Mouse (Mus musculus) intestine, postnatal 0 days (tissue): ENCODE data around the gene Mapre3. TPM values are rescaled to one million over a fixed set of nuclear protein-coding genes. Genes with fewer than 3 reads are reported as not detected.
A peak's percentile ranks its signal among the peaks of the same experiment; 100 is the strongest.

Experiments used
- ATAC-seq: fragments of 200-750 bp; cut with Nextera tagmentation; 2 replicates; pipeline ENCODE4 v1.8.0; 2017; ENCODE audit warnings: mild to moderate bottlenecking, moderate TSS enrichment, moderate library complexity
- H3K27ac ChIP-seq: fragments of 300-500 bp; sonication (generic); 2 replicates; pipeline ENCODE4 v1.5.1; 2014; ENCODE audit warnings: mild to moderate bottlenecking, low read depth, low read length, moderate library complexity
- H3K27me3 ChIP-seq: fragments of 300-500 bp; sonication (generic); replicated peaks from 2 replicates; pipeline ENCODE4 v1.6.1; 2014; ENCODE audit warnings: low read length, mixed read lengths; ENCODE audit not compliant: control insufficient read depth, insufficient read depth
- H3K36me3 ChIP-seq: fragments of 300-500 bp; sonication (generic); 2 replicates; pipeline ENCODE4 v1.6.1; 2014; ENCODE audit warnings: mild to moderate bottlenecking, moderate library complexity; ENCODE audit not compliant: control insufficient read depth, insufficient read depth
- H3K4me1 ChIP-seq: fragments of 300-500 bp; sonication (generic); replicated peaks from 2 replicates; pipeline ENCODE4 v1.6.1; 2014; ENCODE audit warnings: antibody characterized with exemption, low read length, mixed read lengths; ENCODE audit not compliant: control insufficient read depth, insufficient read depth
- H3K4me2 ChIP-seq: fragments of 300-500 bp; sonication (generic); replicated peaks from 2 replicates; pipeline ENCODE4 v1.6.1; 2014; ENCODE audit warnings: low read depth, mild to moderate bottlenecking, moderate library complexity
- H3K4me3 ChIP-seq: fragments of 300-500 bp; sonication (generic); 2 replicates; pipeline ENCODE4 v1.5.1; 2014; ENCODE audit warnings: low read depth, low read length
- H3K9ac ChIP-seq: fragments of 300-500 bp; sonication (generic); 2 replicates; pipeline ENCODE4 v1.6.1; 2014; ENCODE audit warnings: mild to moderate bottlenecking, low read depth, low read length
- H3K9me3 ChIP-seq: fragments of 300-500 bp; sonication (generic); 2 replicates; pipeline ENCODE4 v1.6.1; 2016; ENCODE audit warnings: mixed run types; ENCODE audit not compliant: control insufficient read depth
- CTCF ChIP-seq: sonication (generic); IDR thresholded peaks from 2 replicates; pipeline ENCODE4 v1.5.1; 2016; ENCODE audit warnings: low read depth, mild to moderate bottlenecking, control low read depth, antibody characterized with exemption, moderate library complexity
- whole genome bisulfite sequencing: fragments of 180-500 bp; shearing (Covaris S2); extraction: QIAGEN DNeasy Blood & Tissue Kit; methylation state at CpG from one replicate; pipeline ENCODE4 v1.1.7; 2014; 5-methylcytosine and 5-hydroxymethylcytosine counted together
- polyA plus RNA-seq: library from polyadenylated mRNA; unstranded; fragments of >200 nt; fragmentation: Nextera tagmentation; extraction: Ambion mirVana; gene quantifications from 2 replicates; pipeline ENCODE4 v1.2.1, GENCODE M21; 2015

Mapre3 gene
- polyA plus RNA-seq, 1 experiment from 2014 or later: 25.5 TPM

- ATAC-seq: no peak
- H3K27ac ChIP-seq: no peak overlapping the region
Observed at GRCm38 (mm10) chr5:30868981-30869380, 54.5 kb downstream of the Mapre3 start.

GRCm38 (mm10) chr5:30869405-30870130 is 55.1 kb downstream of the Mapre3 start:
- no peaks in the 10 kb centered on the region for H3K27me3 ChIP-seq
- peaks cover 35% of the 10 kb centered on the region for H3K36me3 ChIP-seq
- ATAC-seq: peak; percentile 91
- H3K4me3 ChIP-seq: peak overlapping the region; percentile 93
- H3K27ac ChIP-seq: 0 out of 2 replicates have a peak overlapping the region, but pooled peaks have one; percentile 37
- peak overlapping the region; percentile 64 for H3K4me2 ChIP-seq
- no peaks in the 10 kb centered on the region for H3K4me1 ChIP-seq
- WGBS: under 1% methylated on average over 63 of the region's 63 CpGs
- H3K9ac ChIP-seq: peak overlapping the region; percentile 96
- no peaks in the 10 kb centered on the region for H3K9me3 ChIP-seq
- TF ChIP-seq CTCF: no peak

More at GRCm38 (mm10) chr5:30868981-30869380, 54.5 kb downstream of the Mapre3 start:
- peak overlapping the region; percentile 64 for H3K4me2 ChIP-seq
- peak overlapping the region; percentile 96 for H3K9ac ChIP-seq
- 18% methylated on average over 9 of the region's 9 CpGs for WGBS
- no peaks in the 10 kb centered on the region for H3K27me3 ChIP-seq
- no peaks in the 10 kb centered on the region for H3K4me1 ChIP-seq
- TF ChIP-seq CTCF: no peak
- H3K36me3 ChIP-seq: peaks cover 33% of the 10 kb centered on the region
- peak overlapping the region; percentile 93 for H3K4me3 ChIP-seq
- no peaks in the 10 kb centered on the region for H3K9me3 ChIP-seq

DNA sequence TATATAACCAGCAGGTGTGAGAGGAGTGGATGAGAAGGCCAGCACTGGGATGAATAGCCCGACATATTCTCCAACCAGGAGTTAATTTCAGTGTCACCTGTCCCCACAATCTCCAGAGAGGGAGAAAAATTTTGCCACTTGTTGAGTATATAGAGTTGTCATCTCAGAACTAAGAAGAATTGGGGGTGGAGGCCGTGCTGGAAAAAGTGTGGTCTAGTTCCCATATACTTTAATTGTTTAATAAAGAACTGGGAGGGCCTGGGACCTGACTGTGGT is 55.6 kb downstream of the Mapre3 start:
- Histone ChIP-seq H3K9ac (peak overlapping the region; percentile 96), H3K27ac (no peak overlapping the region), H3K4me3 (peak overlapping the region; percentile 93), H3K4me2 (peak overlapping the region; percentile 64), H3K36me3 (peaks cover 39% of the 10 kb centered on the region), H3K4me1 (no peaks in the 10 kb centered on the region), H3K9me3 (no peaks in the 10 kb centered on the region), H3K27me3 (no peaks in the 10 kb centered on the region)
- no peak for TF ChIP-seq CTCF
- 14% methylated on average over 2 of the region's 2 CpGs for WGBS
- ATAC-seq: no peak

DNA sequence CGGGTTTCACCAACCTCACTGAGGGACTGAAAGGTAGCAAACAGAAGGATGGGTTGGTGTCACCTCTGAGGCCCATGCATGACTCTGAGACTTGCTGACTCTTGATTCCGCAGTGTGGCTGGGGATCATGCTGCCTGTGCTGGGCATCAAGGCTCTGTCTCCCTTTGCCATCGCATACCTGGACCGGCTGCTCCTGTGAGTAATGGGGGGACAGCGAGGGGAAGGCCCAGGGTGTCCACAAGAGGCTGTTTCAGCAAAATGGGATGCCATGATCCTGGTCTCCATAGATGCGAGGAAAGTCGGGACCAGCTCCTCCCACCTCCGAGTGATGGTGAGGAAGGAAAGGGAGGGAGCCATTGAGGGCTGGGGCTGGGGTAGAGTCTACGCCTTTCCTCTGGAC is 58.1 kb downstream of the Mapre3 start:
- 92% methylated on average over 9 of the region's 9 CpGs for WGBS
- no peak for ATAC-seq
- Histone ChIP-seq H3K4me1 (no peaks in the 10 kb centered on the region), H3K9me3 (no peaks in the 10 kb centered on the region), H3K36me3 (peaks cover 64% of the 10 kb centered on the region), H3K4me2 (no peak overlapping the region), H3K4me3 (no peak overlapping the region), H3K27me3 (no peaks in the 10 kb centered on the region), H3K9ac (no peak overlapping the region), H3K27ac (no peak overlapping the region)
- no peak for TF ChIP-seq CTCF

DNA sequence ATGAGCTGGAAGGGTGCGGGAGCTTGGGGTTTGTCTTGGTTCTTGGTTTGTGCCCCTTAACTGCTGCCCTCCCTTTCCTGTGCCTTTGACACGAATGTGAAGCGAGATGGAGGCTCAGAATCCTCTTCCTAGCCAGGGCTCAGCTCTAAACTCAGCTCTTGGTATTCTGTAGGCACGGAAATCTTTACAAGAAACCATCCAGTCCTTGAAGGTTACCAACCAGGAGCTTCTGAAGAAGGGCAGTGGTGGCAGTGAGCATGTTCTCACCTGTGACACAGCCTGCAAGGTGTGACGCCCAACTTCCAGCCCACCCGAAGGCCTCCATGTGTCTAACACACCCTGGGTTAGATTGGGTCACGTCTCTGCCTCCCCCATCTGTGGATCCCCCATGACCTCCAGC is 59.9 kb downstream of the Mapre3 start:
- Histone ChIP-seq H3K4me1 (no peaks in the 10 kb centered on the region), H3K9ac (no peak overlapping the region), H3K36me3 (peaks cover 70% of the 10 kb centered on the region), H3K4me2 (no peak overlapping the region), H3K4me3 (no peak overlapping the region), H3K27me3 (no peaks in the 10 kb centered on the region), H3K27ac (no peak overlapping the region), H3K9me3 (no peaks in the 10 kb centered on the region)
- no peak for ATAC-seq
- no peak for TF ChIP-seq CTCF
- WGBS: 90% methylated on average over 7 of the region's 7 CpGs

GRCm38 (mm10) chr5:30878616-30879015 is 64.2 kb downstream of the Mapre3 start:
- no peak overlapping the region for H3K4me2 ChIP-seq
- H3K27me3 ChIP-seq: no peaks in the 10 kb centered on the region
- TF ChIP-seq CTCF: no peak
- 45% methylated on average over 6 of the region's 6 CpGs for WGBS
- no peak overlapping the region for H3K4me3 ChIP-seq
- no peak overlapping the region for H3K9ac ChIP-seq
- no peaks in the 10 kb centered on the region for H3K9me3 ChIP-seq
- no peaks in the 10 kb centered on the region for H3K4me1 ChIP-seq
- peaks cover 45% of the 10 kb centered on the region for H3K36me3 ChIP-seq
- no peak for ATAC-seq
- no peak overlapping the region for H3K27ac ChIP-seq
